Mouse (Mus musculus) hindbrain, embryonic 11.5 days (tissue): Measurements from ENCODE around the gene Gm17019. TPM values are rescaled to one million over a fixed set of nuclear protein-coding genes. Genes with fewer than 3 reads are reported as not detected.
"Not testable (repeated sequence)": the region's sequence is repeated elsewhere in the genome, so short reads cannot be mapped to it uniquely, and the experiment has no call there.

Experiments used
- ATAC-seq: fragments of 200-750 bp; cut with Nextera tagmentation; 2 replicates; pipeline ENCODE4 v1.8.0; 2017; ENCODE audit warnings: mild to moderate bottlenecking, moderate TSS enrichment, moderate library complexity; ENCODE audit not compliant: low FRiP score
- DNase-seq: peaks from one replicate; pipeline ENCODE4 v3.0.0-alpha.2; 2015; ENCODE audit warnings: low spot score
- H3K27ac ChIP-seq: fragments of 300-500 bp; sonication (generic); 2 replicates; pipeline ENCODE4 v1.5.1; 2014; ENCODE audit warnings: mild to moderate bottlenecking, low read depth, low read length
- H3K27me3 ChIP-seq: fragments of 300-500 bp; sonication (generic); 2 replicates; pipeline ENCODE4 v1.6.1; 2014; ENCODE audit warnings: mild to moderate bottlenecking, low read length, moderate library complexity, mixed read lengths; ENCODE audit not compliant: control insufficient read depth, insufficient read depth
- H3K36me3 ChIP-seq: fragments of 300-500 bp; sonication (generic); 2 replicates; pipeline ENCODE4 v1.6.1; 2014; ENCODE audit warnings: mild to moderate bottlenecking, low read length, moderate library complexity, mixed read lengths; ENCODE audit not compliant: control insufficient read depth, insufficient read depth
- H3K4me1 ChIP-seq: fragments of 300-500 bp; sonication (generic); replicated peaks from 2 replicates; pipeline ENCODE4 v1.6.1; 2014; ENCODE audit warnings: low read length, mixed read lengths; ENCODE audit not compliant: control insufficient read depth, insufficient read depth
- H3K4me2 ChIP-seq: fragments of 300-500 bp; sonication (generic); replicated peaks from 2 replicates; pipeline ENCODE4 v1.6.1; 2014; ENCODE audit warnings: mild to moderate bottlenecking, low read depth, low read length
- H3K4me3 ChIP-seq: fragments of 300-500 bp; sonication (generic); 2 replicates; pipeline ENCODE4 v1.5.1; 2014; ENCODE audit warnings: low read depth, low read length
- H3K9ac ChIP-seq: fragments of 300-500 bp; sonication (generic); 2 replicates; pipeline ENCODE4 v1.6.1; 2014; ENCODE audit warnings: low read depth, low read length
- H3K9me3 ChIP-seq: fragments of 300-500 bp; sonication (generic); 2 replicates; pipeline ENCODE4 v1.6.1; 2016; ENCODE audit warnings: low read length; ENCODE audit not compliant: control insufficient read depth
- WGBS: fragments of 180-500 bp; shearing (Covaris S2); extraction: QIAGEN DNeasy Blood & Tissue Kit; methylation state at CpG from one replicate; pipeline ENCODE4 v1.1.7; 2014; 5-methylcytosine and 5-hydroxymethylcytosine counted together
- polyA plus RNA-seq: library from polyadenylated mRNA; unstranded; fragments of >200 nt; fragmentation: Nextera tagmentation; extraction: Ambion mirVana; gene quantifications from 2 replicates; pipeline ENCODE4 v1.2.1, GENCODE M21; 2014

Gene Gm17019
- polyA plus RNA-seq, 1 experiment from 2014 or later: not detected

DNA sequence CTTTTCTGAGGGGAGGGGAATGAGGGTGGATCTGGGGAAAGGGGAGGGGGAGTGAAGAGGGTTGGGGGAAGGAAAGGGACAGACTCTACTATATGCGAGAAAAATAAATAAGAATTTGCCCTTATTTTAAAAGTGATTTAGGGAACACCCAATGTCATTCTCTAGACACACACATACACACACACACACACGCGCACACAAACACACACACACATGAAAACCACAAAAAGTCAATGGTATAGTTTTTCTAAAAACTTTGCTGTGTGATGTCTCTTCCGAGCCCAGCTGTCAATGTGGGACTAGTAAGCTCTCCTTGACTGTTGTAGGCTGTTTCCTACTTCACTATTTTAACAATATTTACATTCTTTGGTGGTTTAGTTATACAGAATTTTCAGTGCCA lies 8.0 kb upstream of the Gm17019 start:
- not testable (repeated sequence) for H3K9ac ChIP-seq, H3K4me1 ChIP-seq, H3K9me3 ChIP-seq, H3K27me3 ChIP-seq, H3K27ac ChIP-seq, ATAC-seq, DNase-seq, H3K4me3 ChIP-seq, H3K4me2 ChIP-seq, H3K36me3 ChIP-seq
- 66% methylated on average over 3 of the region's 4 CpGs for WGBS

DNA sequence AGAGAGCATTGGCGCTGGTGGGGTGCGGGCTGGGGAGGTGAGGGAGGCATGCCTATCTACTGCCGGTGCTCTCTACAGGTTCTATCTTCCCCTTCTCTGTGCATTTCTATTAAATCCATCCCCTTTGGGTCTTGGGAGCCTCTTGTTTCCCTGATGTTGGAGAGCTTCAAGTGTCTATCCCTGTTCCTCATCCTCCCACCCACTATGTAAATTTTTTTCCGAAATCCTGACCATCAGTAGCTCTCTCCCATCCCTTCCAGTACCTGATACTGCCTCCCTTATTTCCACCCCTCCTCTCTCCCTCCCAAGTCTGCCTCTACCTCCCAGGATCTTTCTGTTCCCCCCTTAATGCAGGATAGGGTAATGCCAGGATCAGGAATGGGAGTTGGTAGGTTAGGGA lies 7.2 kb upstream of the Gm17019 start:
- not testable (repeated sequence) for DNase-seq, H3K4me2 ChIP-seq
- WGBS: 81% methylated on average over 4 of the region's 4 CpGs

DNA sequence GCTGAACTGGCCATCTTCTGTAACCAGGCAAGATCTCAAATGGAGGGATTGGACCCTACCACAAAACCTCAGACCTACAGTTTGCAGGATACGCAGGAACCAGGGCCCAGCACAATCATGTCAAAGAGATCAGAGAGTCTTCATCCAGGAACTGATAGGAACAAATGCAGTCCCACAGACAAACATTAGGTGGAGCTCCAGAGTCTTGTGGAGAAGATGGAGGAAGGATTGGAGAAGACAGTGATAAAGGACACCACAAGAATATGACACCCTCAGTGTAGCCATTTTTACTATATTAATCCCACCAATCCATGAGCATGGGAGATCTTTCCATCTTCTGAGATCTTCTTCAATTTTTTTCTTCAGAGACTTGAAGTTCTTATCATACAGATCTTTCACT lies 8.5 kb downstream of the Gm17019 start:
- not testable (repeated sequence) for H3K27me3 ChIP-seq, H3K4me3 ChIP-seq, H3K27ac ChIP-seq, H3K4me2 ChIP-seq, H3K36me3 ChIP-seq, ATAC-seq, DNase-seq, H3K9me3 ChIP-seq, H3K4me1 ChIP-seq, H3K9ac ChIP-seq
- WGBS: 83% methylated on average over 1 of the region's 1 CpGs

More for the DNA sequence above, 7.2 kb upstream of the Gm17019 start:
- H3K9me3 ChIP-seq, H3K4me3 ChIP-seq, H3K27ac ChIP-seq, H3K27me3 ChIP-seq, H3K36me3 ChIP-seq, H3K9ac ChIP-seq, H3K4me1 ChIP-seq: not testable (repeated sequence)
- ATAC-seq: peak; percentile 96

DNA sequence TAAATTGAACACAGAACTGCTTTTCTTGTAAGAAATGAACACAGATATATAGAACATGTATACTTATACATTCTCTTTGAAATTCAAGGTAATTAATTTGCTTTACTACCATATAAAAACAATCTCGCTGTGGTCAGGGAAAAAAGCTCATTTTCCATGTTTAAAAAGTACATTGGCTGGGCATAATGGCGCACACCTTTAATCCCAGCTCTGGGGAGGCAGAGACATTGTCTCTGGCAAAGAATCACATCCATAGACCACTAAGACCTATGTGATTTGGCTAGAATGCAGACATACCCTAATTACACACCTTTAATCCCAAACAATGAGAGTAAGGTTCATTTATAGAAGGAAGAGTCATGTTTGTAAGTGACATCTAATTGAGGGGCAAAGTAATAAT lies 12.7 kb downstream of the Gm17019 start:
- H3K4me2 ChIP-seq, H3K4me3 ChIP-seq, ATAC-seq, H3K9ac ChIP-seq, H3K4me1 ChIP-seq, H3K27me3 ChIP-seq, H3K36me3 ChIP-seq, H3K27ac ChIP-seq, DNase-seq, H3K9me3 ChIP-seq: not testable (repeated sequence)
- 74% methylated on average over 2 of the region's 2 CpGs for WGBS

DNA sequence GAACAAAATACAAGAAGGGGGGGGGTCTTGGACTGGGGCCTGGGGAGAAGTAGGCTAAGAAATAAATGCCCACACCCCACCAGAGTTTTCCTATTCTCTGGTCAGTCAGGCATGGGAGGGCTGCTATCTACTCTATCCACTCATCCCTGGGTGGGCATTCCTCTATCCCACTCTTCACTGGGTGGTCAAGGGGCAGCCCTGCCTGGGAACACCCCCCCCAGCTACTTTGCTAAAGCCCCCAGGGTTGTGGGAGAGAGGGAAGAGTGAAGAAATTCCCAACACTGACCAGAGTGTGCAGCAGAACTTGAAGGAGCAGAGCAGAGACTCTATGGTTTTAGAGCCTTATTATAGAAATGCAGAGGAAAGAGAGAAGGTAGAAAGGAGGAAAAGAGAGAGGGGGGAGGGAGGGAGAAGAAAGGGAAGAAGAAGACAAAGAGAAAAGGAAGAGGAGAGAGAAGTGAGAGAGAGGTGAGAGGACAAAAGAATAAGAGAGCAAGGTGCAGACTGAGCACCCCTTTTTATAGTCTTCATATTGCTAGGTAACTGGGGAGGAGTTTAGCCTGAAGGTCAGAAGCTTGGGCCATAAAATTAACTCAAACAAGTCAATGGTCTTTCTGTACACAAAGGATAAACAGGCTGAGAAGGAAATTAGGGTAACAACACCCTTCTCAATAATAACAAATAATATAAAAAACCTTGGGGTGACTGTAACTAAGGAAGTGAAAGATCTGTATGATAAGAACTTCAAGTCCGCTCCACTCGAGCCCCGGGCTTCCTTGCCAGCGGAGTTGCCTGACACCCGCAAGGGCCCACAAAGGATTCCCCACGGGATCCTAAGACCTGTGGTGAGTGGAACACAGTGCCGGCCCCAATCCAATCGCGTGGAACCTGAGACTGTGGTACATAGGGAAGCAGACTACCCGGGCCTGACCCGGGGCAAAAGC lies 21.9 kb downstream of the Gm17019 start:
- H3K9ac ChIP-seq, H3K9me3 ChIP-seq, H3K4me2 ChIP-seq, H3K36me3 ChIP-seq, H3K27ac ChIP-seq, H3K4me3 ChIP-seq, DNase-seq, H3K27me3 ChIP-seq, H3K4me1 ChIP-seq: not testable (repeated sequence)
- ATAC-seq: peak; percentile 61
- 87% methylated on average over 11 of the region's 11 CpGs for WGBS

DNA sequence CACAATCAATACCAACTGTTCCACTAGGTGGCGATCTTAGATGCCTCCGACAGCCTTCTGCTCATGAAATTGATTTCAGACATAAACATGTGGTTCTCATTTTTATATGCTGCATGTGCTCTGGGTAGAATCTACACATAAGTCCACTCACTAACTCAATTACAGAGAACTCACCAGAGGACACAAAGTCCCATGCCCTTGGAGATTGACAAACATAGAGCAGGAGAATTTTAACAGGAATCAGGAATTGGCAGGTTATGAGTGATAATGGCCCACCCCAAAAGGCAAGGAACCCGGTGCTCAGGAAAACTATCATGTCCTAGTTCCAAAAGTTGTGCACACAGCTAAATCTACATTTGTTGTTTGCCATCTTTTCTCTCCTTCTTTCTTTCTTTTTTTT lies 25.9 kb downstream of the Gm17019 start:
- H3K9me3 ChIP-seq, H3K9ac ChIP-seq, DNase-seq, H3K4me2 ChIP-seq, H3K27ac ChIP-seq, H3K36me3 ChIP-seq, H3K4me1 ChIP-seq, H3K4me3 ChIP-seq, ATAC-seq, H3K27me3 ChIP-seq: not testable (repeated sequence)
- WGBS: 58% methylated on average over 3 of the region's 3 CpGs

DNA sequence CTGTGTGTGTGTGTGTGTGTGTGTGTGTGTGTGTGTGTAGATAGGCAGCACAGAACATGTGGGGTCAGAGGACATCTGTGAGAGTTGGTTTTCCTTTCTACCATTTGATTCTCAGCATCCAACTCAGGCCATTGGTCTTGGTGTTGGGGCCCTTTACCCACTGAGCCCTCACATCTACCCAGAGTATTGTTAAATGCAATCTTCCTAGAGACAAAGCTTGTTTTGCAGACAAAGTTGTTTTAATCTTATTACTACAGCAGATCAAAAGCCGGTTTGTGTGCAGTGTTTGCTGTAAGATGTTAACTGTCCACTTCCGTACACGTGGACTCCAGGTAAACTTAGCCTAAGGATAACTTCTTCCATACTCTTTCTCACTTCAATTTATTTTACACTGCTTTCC lies 26.5 kb downstream of the Gm17019 start:
- H3K27me3 ChIP-seq, H3K9ac ChIP-seq, H3K4me3 ChIP-seq, H3K36me3 ChIP-seq, H3K9me3 ChIP-seq, H3K4me2 ChIP-seq, DNase-seq, H3K4me1 ChIP-seq, H3K27ac ChIP-seq, ATAC-seq: not testable (repeated sequence)
- WGBS: 67% methylated on average over 3 of the region's 3 CpGs

DNA sequence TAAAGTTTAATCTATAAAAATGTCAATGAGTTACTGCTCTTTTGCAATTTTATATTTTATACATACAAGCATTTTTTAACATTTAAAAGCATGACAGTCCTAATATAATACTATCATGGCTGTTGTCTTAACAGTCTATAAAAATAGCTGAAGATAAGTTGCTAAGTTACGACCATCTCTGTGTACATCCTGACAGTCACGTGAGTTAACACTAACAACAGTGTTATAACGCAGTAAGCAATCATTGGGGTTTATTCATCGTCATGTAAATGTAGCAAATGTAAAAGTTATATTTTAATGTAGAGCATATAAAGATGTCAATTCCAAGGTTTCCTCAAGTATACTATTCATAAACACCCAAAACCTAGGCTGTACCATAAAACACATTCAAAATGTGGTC lies 27.2 kb downstream of the Gm17019 start:
- WGBS: 62% methylated on average over 2 of the region's 4 CpGs
- H3K27ac ChIP-seq, H3K9ac ChIP-seq, H3K27me3 ChIP-seq, H3K4me3 ChIP-seq, DNase-seq, H3K36me3 ChIP-seq, H3K9me3 ChIP-seq, H3K4me1 ChIP-seq, H3K4me2 ChIP-seq: not testable (repeated sequence)
- ATAC-seq: peak; percentile 69
